Mouse (Mus musculus) limb, embryonic 15.5 days (tissue): ENCODE measurements around the gene Prpf31. TPM values are rescaled to one million over a fixed set of nuclear protein-coding genes. Genes with fewer than 3 reads are reported as not detected.

ENCODE experiments used
- ATAC-seq: fragments of 200-750 bp; cut with Nextera tagmentation; 2 replicates; pipeline ENCODE4 v1.8.0; 2017; ENCODE audit warnings: low read depth, moderate TSS enrichment; ENCODE audit not compliant: insufficient number of reproducible peaks, low FRiP score, low TSS enrichment
- H3K27ac ChIP-seq: fragments of 300-500 bp; sonication (generic); 2 replicates; pipeline ENCODE4 v1.5.1; 2015; ENCODE audit warnings: moderate library complexity, mild to moderate bottlenecking, inconsistent platforms
- H3K27me3 ChIP-seq: fragments of 300-500 bp; sonication (generic); 2 replicates; pipeline ENCODE4 v1.6.1; 2015; ENCODE audit warnings: inconsistent platforms
- H3K36me3 ChIP-seq: fragments of 300-500 bp; sonication (generic); 2 replicates; pipeline ENCODE4 v1.6.1; 2015; ENCODE audit warnings: inconsistent platforms
- H3K4me1 ChIP-seq: fragments of 300-500 bp; sonication (generic); 2 replicates; pipeline ENCODE4 v1.6.1; 2015; ENCODE audit warnings: inconsistent platforms
- H3K4me2 ChIP-seq: fragments of 300-500 bp; sonication (generic); 2 replicates; pipeline ENCODE4 v1.6.1; 2015; ENCODE audit warnings: mild to moderate bottlenecking, inconsistent platforms
- H3K4me3 ChIP-seq: fragments of 300-500 bp; sonication (generic); 2 replicates; pipeline ENCODE4 v1.5.1; 2015; ENCODE audit warnings: mild to moderate bottlenecking, inconsistent platforms
- H3K9ac ChIP-seq: fragments of 300-500 bp; sonication (generic); 2 replicates; pipeline ENCODE4 v1.6.1; 2015; ENCODE audit warnings: inconsistent platforms
- H3K9me3 ChIP-seq: fragments of 300-500 bp; sonication (generic); 2 replicates; pipeline ENCODE4 v1.6.1; 2016; ENCODE audit warnings: inconsistent platforms
- WGBS: fragments of 180-500 bp; shearing (Covaris S2); methylation state at CpG from one replicate; pipeline ENCODE4 v1.1.7; 2015; 5-methylcytosine and 5-hydroxymethylcytosine counted together
- polyA plus RNA-seq: library from polyadenylated mRNA; unstranded; fragments of >200 nt; fragmentation: Nextera tagmentation; extraction: Ambion mirVana; gene quantifications from 2 replicates; pipeline ENCODE4 v1.2.1, GENCODE M21; 2015

Gene Prpf31
- polyA plus RNA-seq, 1 experiment from 2014 or later: 88.3 TPM

- Histone ChIP-seq H3K27ac (no peak overlapping the region), H3K4me3 (no peak overlapping the region), H3K4me2 (no peak overlapping the region), H3K9me3 (no peaks in the 10 kb centered on the region), H3K27me3 (no peaks in the 10 kb centered on the region), H3K4me1 (no peaks in the 10 kb centered on the region), H3K9ac (no peak overlapping the region), H3K36me3 (no peaks in the 10 kb centered on the region)
- 11% methylated on average over 2 of the region's 2 CpGs for WGBS
- no peak for ATAC-seq
These were observed 23.0 kb upstream of the Prpf31 start for GRCm38 (mm10) chr7:3606798-3607197.

- H3K27me3 ChIP-seq: no peaks in the 10 kb centered on the region
- ATAC-seq: no peak
- no peaks in the 10 kb centered on the region for H3K9me3 ChIP-seq
- H3K4me1 ChIP-seq: no peaks in the 10 kb centered on the region
- no peaks in the 10 kb centered on the region for H3K36me3 ChIP-seq
- H3K27ac ChIP-seq: no peak overlapping the region
- WGBS: 60% methylated on average over 6 of the region's 6 CpGs
- no peak overlapping the region for H3K4me2 ChIP-seq
- H3K4me3 ChIP-seq: no peak overlapping the region
- no peak overlapping the region for H3K9ac ChIP-seq
These were observed 22.4 kb upstream of the Prpf31 start for GRCm38 (mm10) chr7:3607391-3607790.

GRCm38 (mm10) chr7:3608668-3609067 is 21.1 kb upstream of the Prpf31 start:
- Histone ChIP-seq H3K4me1 (no peaks in the 10 kb centered on the region), H3K9me3 (no peaks in the 10 kb centered on the region), H3K27ac (no peak overlapping the region), H3K4me2 (no peak overlapping the region), H3K9ac (no peak overlapping the region), H3K4me3 (no peak overlapping the region), H3K36me3 (no peaks in the 10 kb centered on the region), H3K27me3 (no peaks in the 10 kb centered on the region)
- ATAC-seq: no peak
- WGBS: 91% methylated on average over 3 of the region's 3 CpGs

- WGBS: 40% methylated on average over 3 of the region's 3 CpGs
- no peak overlapping the region for H3K4me2 ChIP-seq
- no peak for ATAC-seq
- no peaks in the 10 kb centered on the region for H3K4me1 ChIP-seq
- H3K27me3 ChIP-seq: no peaks in the 10 kb centered on the region
- no peak overlapping the region for H3K4me3 ChIP-seq
- no peaks in the 10 kb centered on the region for H3K9me3 ChIP-seq
- H3K36me3 ChIP-seq: no peaks in the 10 kb centered on the region
- H3K27ac ChIP-seq: no peak overlapping the region
- no peak overlapping the region for H3K9ac ChIP-seq
These were observed 20.7 kb upstream of the Prpf31 start for GRCm38 (mm10) chr7:3609082-3609481.

GRCm38 (mm10) chr7:3610437-3610836 is 19.3 kb upstream of the Prpf31 start:
- Histone ChIP-seq H3K9ac (no peak overlapping the region), H3K27ac (no peak overlapping the region), H3K4me3 (no peak overlapping the region), H3K36me3 (no peaks in the 10 kb centered on the region), H3K4me1 (no peaks in the 10 kb centered on the region), H3K4me2 (no peak overlapping the region), H3K9me3 (no peaks in the 10 kb centered on the region), H3K27me3 (no peaks in the 10 kb centered on the region)
- no peak for ATAC-seq
- WGBS: 90% methylated on average over 3 of the region's 3 CpGs

- 90% methylated on average over 13 of the region's 13 CpGs for WGBS
- ATAC-seq: peak; percentile 62; the same call in 1 of the 2 replicates
These were observed 18.8 kb upstream of the Prpf31 start for GRCm38 (mm10) chr7:3611006-3611405.

GRCm38 (mm10) chr7:3614021-3614420 is 15.8 kb upstream of the Prpf31 start:
- H3K4me1 ChIP-seq: peaks cover 13% of the 10 kb centered on the region; the same call in 1 of the 2 replicates
- peaks cover under 1% of the 10 kb centered on the region for H3K36me3 ChIP-seq
- H3K4me2 ChIP-seq: no peak overlapping the region
- no peak overlapping the region for H3K9ac ChIP-seq
- WGBS: 69% methylated on average over 3 of the region's 3 CpGs
- no peaks in the 10 kb centered on the region for H3K9me3 ChIP-seq
- no peak overlapping the region for H3K27ac ChIP-seq
- no peak for ATAC-seq
- H3K27me3 ChIP-seq: no peaks in the 10 kb centered on the region
- H3K4me3 ChIP-seq: no peak overlapping the region

More at GRCm38 (mm10) chr7:3611006-3611405, 18.8 kb upstream of the Prpf31 start:
- no peak overlapping the region for H3K27ac ChIP-seq
- H3K9me3 ChIP-seq: no peaks in the 10 kb centered on the region
- H3K36me3 ChIP-seq: no peaks in the 10 kb centered on the region
- no peak overlapping the region for H3K9ac ChIP-seq
- no peaks in the 10 kb centered on the region for H3K4me1 ChIP-seq
- H3K27me3 ChIP-seq: no peaks in the 10 kb centered on the region
- H3K4me2 ChIP-seq: no peak overlapping the region
- H3K4me3 ChIP-seq: no peak overlapping the region

- no peak for ATAC-seq
These were observed 13.8 kb upstream of the Prpf31 start, which contains the start of gene Oscar for GRCm38 (mm10) chr7:3616057-3616388. Gene Oscar (minus strand): TSS chr7:3616157.

GRCm38 (mm10) chr7:3616389-3617241 is 13.2 kb upstream of the Prpf31 start:
- WGBS: 41% methylated on average over 6 of the region's 6 CpGs
- H3K9me3 ChIP-seq: no peaks in the 10 kb centered on the region
- H3K27me3 ChIP-seq: no peaks in the 10 kb centered on the region
- ATAC-seq: no peak
- H3K4me1 ChIP-seq: peaks cover 13% of the 10 kb centered on the region; the same call in 1 of the 2 replicates
- no peak overlapping the region for H3K9ac ChIP-seq
- no peak overlapping the region for H3K27ac ChIP-seq
- peak overlapping the region; percentile 72 for H3K4me3 ChIP-seq
- H3K4me2 ChIP-seq: no peak overlapping the region
- H3K36me3 ChIP-seq: peaks cover 18% of the 10 kb centered on the region

More at GRCm38 (mm10) chr7:3616057-3616388, 13.8 kb upstream of the Prpf31 start, which contains the start of gene Oscar:
- WGBS: 73% methylated on average over 4 of the region's 4 CpGs
- peaks cover 13% of the 10 kb centered on the region; the same call in 1 of the 2 replicates for H3K4me1 ChIP-seq
- H3K4me2 ChIP-seq: no peak within 1 kb of the TSS
- H3K27ac ChIP-seq: no peak within 1 kb of the TSS
- H3K4me3 ChIP-seq: peak within 1 kb of the TSS; percentile 72
- H3K9ac ChIP-seq: no peak within 1 kb of the TSS
- H3K9me3 ChIP-seq: no peaks in the 10 kb centered on the region
- H3K36me3 ChIP-seq: peaks cover 18% of the 10 kb centered on the region
- H3K27me3 ChIP-seq: no peaks in the 10 kb centered on the region

- H3K9ac ChIP-seq: peak within 1 kb of the TSS; percentile 85
- H3K4me2 ChIP-seq: peak within 1 kb of the TSS; percentile 82
- peaks cover 26% of the 10 kb centered on the region for H3K36me3 ChIP-seq
- no peaks in the 10 kb centered on the region for H3K9me3 ChIP-seq
- under 1% methylated on average over 32 of the region's 32 CpGs for WGBS
- H3K4me1 ChIP-seq: peaks cover 13% of the 10 kb centered on the region; the same call in 1 of the 2 replicates
- ATAC-seq: peak; percentile 90
- H3K27me3 ChIP-seq: no peaks in the 10 kb centered on the region
- H3K4me3 ChIP-seq: peak within 1 kb of the TSS; percentile 72
- peak within 1 kb of the TSS; percentile 71 for H3K27ac ChIP-seq
These were observed 12.4 kb upstream of the Prpf31 start, which contains the start of gene Ndufa3 for GRCm38 (mm10) chr7:3617242-3617995. Gene Ndufa3 (plus strand): TSS chr7:3617373.

- Histone ChIP-seq H3K36me3 (peaks cover 44% of the 10 kb centered on the region), H3K4me3 (peak overlapping the region; percentile 66), H3K27me3 (no peaks in the 10 kb centered on the region), H3K4me2 (peak overlapping the region; percentile 93), H3K27ac (peak overlapping the region; percentile 89), H3K9me3 (no peaks in the 10 kb centered on the region), H3K4me1 (peaks cover 24% of the 10 kb centered on the region), H3K9ac (peak overlapping the region; percentile 70)
- WGBS: 27% methylated on average over 4 of the region's 4 CpGs
- ATAC-seq: no peak
These were observed 755 bp upstream of the Prpf31 start for GRCm38 (mm10) chr7:3629030-3629429.

GRCm38 (mm10) chr7:3630478-3630815 is 662 bp downstream of the Prpf31 start:
- Histone ChIP-seq H3K9ac (peak overlapping the region; percentile 70), H3K36me3 (peaks cover 43% of the 10 kb centered on the region), H3K27ac (no peak overlapping the region), H3K4me1 (peaks cover 24% of the 10 kb centered on the region), H3K4me3 (peak overlapping the region; percentile 66), H3K27me3 (no peaks in the 10 kb centered on the region), H3K9me3 (no peaks in the 10 kb centered on the region), H3K4me2 (peak overlapping the region; percentile 93)
- ATAC-seq: no peak
- WGBS: 50% methylated on average over 3 of the region's 3 CpGs
